Comparison of ENCODE assay signal across 22 mouse cellular contexts in the genomic region with DNA sequence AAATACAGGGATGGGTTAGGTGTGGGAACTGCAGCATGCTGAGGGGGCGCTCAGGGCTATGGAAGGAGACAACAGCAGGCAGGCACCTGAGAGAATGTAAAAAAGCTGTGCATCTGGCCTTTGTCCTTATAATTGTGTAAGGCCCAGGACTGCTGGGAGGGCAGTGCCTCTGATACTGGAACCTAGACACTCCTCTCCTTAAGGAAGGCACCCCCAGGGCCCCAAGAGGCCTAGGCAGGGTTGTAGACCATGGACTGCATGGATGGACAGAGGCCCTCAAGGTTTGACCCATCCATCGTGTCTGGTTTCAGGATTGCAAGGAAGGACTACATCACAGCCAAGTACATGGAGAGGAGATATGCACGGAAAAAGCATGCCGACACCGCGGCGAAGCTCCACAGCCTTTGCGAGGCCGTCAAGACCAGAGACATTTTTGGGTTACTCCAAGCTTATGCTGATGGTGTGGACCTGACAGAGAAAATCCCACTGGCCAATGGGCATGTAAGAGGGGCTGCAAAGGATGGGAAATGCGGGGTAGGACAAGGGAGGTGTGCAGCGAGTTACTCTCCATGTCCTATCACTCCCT. TPM values are rescaled to one million over a fixed set of nuclear protein-coding genes. Genes with fewer than 3 reads are reported as not detected.
DNase-seq lines count a peak whose midpoint lies in the region; ATAC-seq lines count a peak whose summit lies in the region.
"Had no signal": no experiment of that assay in that cellular context is flagged by ENCODE, and none has a peak within 500 bp of the region (broad histone marks: within the 10 kb centered on the region; RNA-seq: fewer than 3 reads in every experiment).

No protein-coding gene starts in this region.

- ATAC-seq in midbrain, embryonic 11.5 days (ENCODE audit: low FRiP score), result no peak
- ATAC-seq in midbrain, embryonic 15.5 days (replicated peaks), result no peak
- ATAC-seq in intestine, embryonic 15.5 days, result 0 out of 2 replicates have a peak, but pooled peaks have one; percentile 37
- ATAC-seq in intestine, embryonic 16.5 days, result peak; percentile 77
- ATAC-seq: forebrain, embryonic 14.5 days had no signal

- H3K9ac ChIP-seq in midbrain, embryonic 11.5 days (ENCODE audit: low read length), result no peak overlapping the region
- H3K9ac ChIP-seq in midbrain, embryonic 15.5 days, result no peak overlapping the region
- no peak overlapping the region for H3K9ac ChIP-seq in intestine, embryonic 15.5 days
- no peak overlapping the region; the same call in 1 of the 2 replicates for H3K9ac ChIP-seq in intestine, embryonic 16.5 days (ENCODE audit: low read depth, low read length)
- H3K9ac ChIP-seq: embryonic facial prominence, embryonic 13.5 days; embryonic facial prominence, embryonic 15.5 days; forebrain, embryonic 12.5 days had no signal

- peak; percentile 56 for DNase-seq in midbrain, embryonic 11.5 days (ENCODE audit: low spot score, missing footprints)
- DNase-seq in right cerebral cortex, postnatal 14 days, result no peak
- no peak for DNase-seq in heart, adult 9 months (ENCODE audit: low spot score in 2 of 2)
- DNase-seq: adrenal gland, adult 2 months; adrenal gland, postnatal 10 days; adrenal gland, postnatal 25 days; cerebellum, adult 11 months; cerebellum, adult 18-20 months; cerebellum, adult 8-10 months; cerebellum, adult 9-11 months; cerebellum, postnatal 14 days; cerebellum, postnatal 36 days; embryo, embryonic 11 days had no signal

- H3K9me3 ChIP-seq in midbrain, embryonic 11.5 days (ENCODE audit: control insufficient read depth, low read length), result no peaks in the 10 kb centered on the region
- no peaks in the 10 kb centered on the region for H3K9me3 ChIP-seq in midbrain, embryonic 15.5 days
- H3K9me3 ChIP-seq in intestine, embryonic 15.5 days, result no peaks in the 10 kb centered on the region
- no peaks in the 10 kb centered on the region for H3K9me3 ChIP-seq in intestine, embryonic 16.5 days (ENCODE audit: control insufficient read depth, low read length)
- H3K9me3 ChIP-seq: embryonic facial prominence, embryonic 13.5 days; embryonic facial prominence, embryonic 15.5 days; forebrain, embryonic 10.5 days; forebrain, embryonic 12.5 days had no signal

- no peak overlapping the region for H3K4me2 ChIP-seq in midbrain, embryonic 11.5 days
- H3K4me2 ChIP-seq in midbrain, embryonic 15.5 days, result no peak overlapping the region
- no peak overlapping the region for H3K4me2 ChIP-seq in intestine, embryonic 15.5 days (replicated peaks)
- H3K4me2 ChIP-seq in intestine, embryonic 16.5 days (ENCODE audit: low read depth, low read length), result no peak overlapping the region
- H3K4me2 ChIP-seq: embryonic facial prominence, embryonic 13.5 days; embryonic facial prominence, embryonic 15.5 days; forebrain, embryonic 12.5 days had no signal

- peaks cover 14% of the 10 kb centered on the region for H3K36me3 ChIP-seq in midbrain, embryonic 11.5 days (ENCODE audit: control insufficient read depth, insufficient read depth, low read length)
- peaks cover 39% of the 10 kb centered on the region for H3K36me3 ChIP-seq in midbrain, embryonic 15.5 days (replicated peaks)
- peaks cover 3% of the 10 kb centered on the region; the same call in 1 of the 2 replicates for H3K36me3 ChIP-seq in intestine, embryonic 15.5 days
- H3K36me3 ChIP-seq in intestine, embryonic 16.5 days (ENCODE audit: control insufficient read depth, insufficient read depth, low read length), result 0 out of 2 replicates have a peak, but pooled peaks cover 5% of the 10 kb centered on the region

- 95% methylated on average over 11 of the region's 11 CpGs for WGBS in midbrain, embryonic 11.5 days
- WGBS in midbrain, embryonic 15.5 days, result over 99% methylated on average over 11 of the region's 11 CpGs
- 97% methylated on average over 11 of the region's 11 CpGs for WGBS in intestine, embryonic 15.5 days
- WGBS in intestine, embryonic 16.5 days, result 95% methylated on average over 11 of the region's 11 CpGs

- no peaks in the 10 kb centered on the region for H3K27me3 ChIP-seq in midbrain, embryonic 11.5 days (ENCODE audit: control insufficient read depth, insufficient read depth, low read length)
- H3K27me3 ChIP-seq in midbrain, embryonic 15.5 days (replicated peaks), result no peaks in the 10 kb centered on the region
- H3K27me3 ChIP-seq in intestine, embryonic 15.5 days (replicated peaks), result no peaks in the 10 kb centered on the region
- H3K27me3 ChIP-seq in intestine, embryonic 16.5 days (replicated peaks; ENCODE audit: control insufficient read depth, insufficient read depth, low read length), result no peaks in the 10 kb centered on the region
- H3K27me3 ChIP-seq: embryonic facial prominence, embryonic 13.5 days; embryonic facial prominence, embryonic 15.5 days; forebrain, embryonic 12.5 days had no signal

- no peak overlapping the region for H3K27ac ChIP-seq in midbrain, embryonic 11.5 days (ENCODE audit: low read depth, low read length)
- H3K27ac ChIP-seq in midbrain, embryonic 15.5 days, result no peak overlapping the region
- H3K27ac ChIP-seq in intestine, embryonic 15.5 days, result no peak overlapping the region
- H3K27ac ChIP-seq in intestine, embryonic 16.5 days (ENCODE audit: low read length), result no peak overlapping the region
- H3K27ac ChIP-seq: embryonic facial prominence, embryonic 13.5 days; embryonic facial prominence, embryonic 15.5 days; forebrain, embryonic 10.5 days; forebrain, embryonic 12.5 days had no signal

- H3K4me3 ChIP-seq in midbrain, embryonic 11.5 days (ENCODE audit: low read depth, low read length), result no peak overlapping the region
- H3K4me3 ChIP-seq in midbrain, embryonic 15.5 days, result no peak overlapping the region
- no peak overlapping the region for H3K4me3 ChIP-seq in intestine, embryonic 15.5 days (replicated peaks)
- no peak overlapping the region for H3K4me3 ChIP-seq in intestine, embryonic 16.5 days (ENCODE audit: low read length)
- H3K4me3 ChIP-seq: embryonic facial prominence, embryonic 13.5 days; embryonic facial prominence, embryonic 15.5 days; erythroblast, embryonic 14.5 days; forebrain, embryonic 10.5 days; forebrain, embryonic 12.5 days had no signal

- H3K4me1 ChIP-seq in midbrain, embryonic 11.5 days (ENCODE audit: control insufficient read depth, insufficient read depth, low read length), result no peaks in the 10 kb centered on the region
- no peaks in the 10 kb centered on the region for H3K4me1 ChIP-seq in midbrain, embryonic 15.5 days
- H3K4me1 ChIP-seq in intestine, embryonic 15.5 days (replicated peaks), result no peaks in the 10 kb centered on the region
- H3K4me1 ChIP-seq in intestine, embryonic 16.5 days (ENCODE audit: control insufficient read depth, insufficient read depth, low read length), result peaks cover 4% of the 10 kb centered on the region
- H3K4me1 ChIP-seq: embryonic facial prominence, embryonic 13.5 days; embryonic facial prominence, embryonic 15.5 days; forebrain, embryonic 10.5 days; forebrain, embryonic 12.5 days had no signal

RNA-seq across cellular contexts. Expression of gene Cpsf3, which starts 40.7 kb away (rescaled TPM):
- 138 and 145 TPM in 2 replicates for polyA plus RNA-seq in midbrain, embryonic 11.5 days (2014; fragmentation: Nextera tagmentation; extraction: Ambion mirVana)
- polyA plus RNA-seq in midbrain, embryonic 15.5 days (2015; fragmentation: Nextera tagmentation; extraction: Ambion mirVana), result 94.6 and 101 TPM in 2 replicates
- 106 and 107 TPM in 2 replicates for polyA plus RNA-seq in intestine, embryonic 15.5 days (2015; fragmentation: Nextera tagmentation; extraction: Ambion mirVana)
- 94.2 and 105 TPM in 2 replicates for polyA plus RNA-seq in intestine, embryonic 16.5 days (2015; fragmentation: Nextera tagmentation; extraction: Ambion mirVana)

RNA-seq across cellular contexts. Expression of gene Itgb1bp1, which starts 41.6 kb away (rescaled TPM):
- 42.6 and 42.9 TPM in 2 replicates for polyA plus RNA-seq in midbrain, embryonic 11.5 days (2014; fragmentation: Nextera tagmentation; extraction: Ambion mirVana)
- 32.5 and 34.0 TPM in 2 replicates for polyA plus RNA-seq in midbrain, embryonic 15.5 days (2015; fragmentation: Nextera tagmentation; extraction: Ambion mirVana)
- 37.6 and 46.1 TPM in 2 replicates for polyA plus RNA-seq in intestine, embryonic 15.5 days (2015; fragmentation: Nextera tagmentation; extraction: Ambion mirVana)
- 40.1 and 42.5 TPM in 2 replicates for polyA plus RNA-seq in intestine, embryonic 16.5 days (2015; fragmentation: Nextera tagmentation; extraction: Ambion mirVana)

Comparison
In these comparisons a context has a peak if more than half of its experiments do, and no peak if none do; other contexts are left out.
1. ATAC-seq: peak in intestine, embryonic 15.5 days (single experiment) and intestine, embryonic 16.5 days (single experiment); none in midbrain, embryonic 11.5 days (single experiment) and midbrain, embryonic 15.5 days (single experiment).